Mouse (Mus musculus) thymus, postnatal 4 days (tissue): ENCODE measurements around the gene Chrna4.

Experiments
- DNase-seq: peaks from one replicate; pipeline ENCODE4 v3.0.0; 2021

Gene Chrna4

GRCm38 (mm10) chr2:181035186-181035585 is 8.2 kb downstream of the Chrna4 start:
- no peak for DNase-seq

GRCm38 (mm10) chr2:181033310-181033709 is 10.0 kb downstream of the Chrna4 start:
- no peak for DNase-seq

DNA sequence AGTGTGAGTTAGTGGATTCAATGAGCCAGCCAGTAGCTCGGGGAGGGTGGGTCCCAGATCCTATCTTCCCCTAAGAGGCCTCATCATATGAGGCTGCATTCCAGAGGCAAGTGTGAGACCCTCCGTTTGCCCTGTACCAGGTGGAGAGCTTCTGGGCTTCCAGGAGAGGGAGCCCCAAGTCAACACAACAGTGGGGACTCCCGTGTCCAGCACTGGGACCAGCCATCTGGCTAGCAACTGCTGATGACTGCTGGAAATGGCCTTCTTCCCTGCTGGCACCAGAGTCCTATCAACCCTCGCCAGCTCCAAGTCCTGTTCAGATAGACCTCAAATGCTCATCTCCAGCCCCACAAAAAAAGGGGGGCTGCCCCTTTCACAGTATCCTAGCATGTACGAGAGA is 10.9 kb downstream of the Chrna4 start:
- no peak for DNase-seq

DNA sequence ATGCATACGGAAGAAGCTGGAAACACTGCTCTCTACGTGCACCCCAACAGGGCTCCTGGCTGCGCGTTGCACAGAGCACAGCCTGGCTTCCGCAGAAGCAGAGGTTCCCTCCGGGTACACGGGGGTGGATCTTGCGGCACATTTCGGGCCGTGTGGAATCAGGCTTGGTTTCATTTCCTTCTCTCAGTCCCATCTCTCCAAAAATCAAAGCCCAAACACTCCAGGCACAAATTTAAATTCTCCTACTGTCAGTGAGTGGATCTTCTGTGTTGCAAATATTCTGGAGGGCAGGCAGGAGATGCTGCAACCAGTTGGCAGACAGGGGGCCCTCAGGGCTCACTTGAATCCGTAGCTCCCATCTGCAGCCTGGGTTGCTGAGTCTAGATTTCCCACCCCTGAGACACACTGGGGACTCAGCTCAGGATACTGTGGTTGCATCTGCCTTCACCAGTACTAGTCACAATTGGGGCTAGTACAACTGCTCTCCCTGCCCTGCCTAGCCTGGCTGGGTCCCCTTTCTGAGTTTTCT is 11.9 kb downstream of the Chrna4 start:
- DNase-seq = no peak

GRCm38 (mm10) chr2:181008339-181008738 is 35.0 kb downstream of the Chrna4 start:
- DNase-seq = no peak

GRCm38 (mm10) chr2:181007054-181007453 is 36.3 kb downstream of the Chrna4 start:
- DNase-seq = no peak

DNA sequence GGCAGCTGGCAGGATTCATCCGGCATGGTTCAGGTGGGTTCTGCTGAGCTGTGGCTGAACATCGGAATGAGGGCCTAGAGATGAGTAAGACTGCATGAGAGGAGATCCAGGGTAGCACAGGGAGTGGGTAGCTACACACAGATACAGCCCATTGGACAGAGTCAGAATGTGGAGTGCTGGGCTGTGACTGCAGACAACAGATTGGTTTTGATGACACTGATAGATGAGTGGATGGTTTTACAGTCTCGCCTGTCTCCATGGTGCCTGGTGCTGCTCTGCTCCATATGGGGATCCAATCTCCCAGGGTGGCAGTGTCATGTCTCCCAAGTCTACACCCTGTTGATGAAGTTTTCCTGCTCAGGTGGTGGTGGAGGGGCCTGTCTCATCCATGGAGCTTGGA is 46.4 kb downstream of the Chrna4 start:
- DNase-seq = no peak

- DNase-seq = peak; percentile 36
Measured at GRCm38 (mm10) chr2:180996436-180996835, 46.9 kb downstream of the Chrna4 start.

GRCm38 (mm10) chr2:180995457-180995856 is 47.9 kb downstream of the Chrna4 start:
- no peak for DNase-seq

DNA sequence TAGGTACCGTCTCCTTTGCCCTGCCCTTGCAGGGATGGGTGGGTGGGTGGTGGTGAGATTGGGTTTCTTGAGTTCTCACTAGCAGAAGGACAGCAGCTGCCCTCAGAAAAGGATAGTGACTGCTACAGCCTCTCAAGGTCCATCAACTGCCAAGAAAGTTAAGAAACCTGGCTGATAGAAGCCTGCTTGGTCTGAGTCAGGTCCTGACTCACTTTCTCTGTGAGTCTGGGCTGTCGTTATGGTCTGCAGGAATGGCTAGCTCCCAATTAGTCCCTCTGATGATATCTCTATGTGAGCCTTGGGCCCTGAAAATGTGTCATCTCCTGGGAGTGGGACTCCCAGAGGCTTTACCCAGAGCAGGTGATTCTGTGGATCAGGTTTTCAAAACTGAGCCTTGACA is 49.0 kb downstream of the Chrna4 start:
- DNase-seq = no peak

GRCm38 (mm10) chr2:180990347-180990746 is 53.0 kb downstream of the Chrna4 start:
- no peak for DNase-seq

DNA sequence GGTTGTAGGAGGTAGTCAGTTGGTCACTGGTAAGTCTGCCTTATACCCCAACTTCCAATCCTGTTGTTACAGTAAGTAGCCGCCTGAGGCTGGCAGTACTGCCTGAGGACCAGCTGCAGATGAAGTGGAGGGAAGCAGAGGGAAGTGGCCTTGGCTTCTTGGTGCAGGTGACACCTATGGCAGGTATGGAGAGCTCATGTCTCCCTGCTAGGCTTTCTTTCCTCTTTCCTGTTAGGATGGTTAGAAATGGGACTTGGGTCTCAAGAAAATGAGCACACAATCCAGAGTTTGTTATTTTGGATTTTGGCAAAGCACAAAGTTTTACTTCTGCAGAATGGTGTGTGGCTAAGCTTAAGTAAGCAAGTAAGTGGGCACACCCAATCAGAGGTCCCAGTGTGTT is 54.4 kb downstream of the Chrna4 start:
- no peak for DNase-seq

- no peak for DNase-seq
Measured at GRCm38 (mm10) chr2:180988347-180988913, 54.9 kb downstream of the Chrna4 start.

GRCm38 (mm10) chr2:180987432-180988030 is 55.8 kb downstream of the Chrna4 start:
- no peak for DNase-seq

GRCm38 (mm10) chr2:180987001-180987400 is 56.3 kb downstream of the Chrna4 start:
- no peak for DNase-seq

- no peak for DNase-seq
Measured at GRCm38 (mm10) chr2:180986449-180986848, 56.9 kb downstream of the Chrna4 start, which contains the start of gene Col20a1. TSS of gene Col20a1 (plus strand) at chr2:180986535.

DNA sequence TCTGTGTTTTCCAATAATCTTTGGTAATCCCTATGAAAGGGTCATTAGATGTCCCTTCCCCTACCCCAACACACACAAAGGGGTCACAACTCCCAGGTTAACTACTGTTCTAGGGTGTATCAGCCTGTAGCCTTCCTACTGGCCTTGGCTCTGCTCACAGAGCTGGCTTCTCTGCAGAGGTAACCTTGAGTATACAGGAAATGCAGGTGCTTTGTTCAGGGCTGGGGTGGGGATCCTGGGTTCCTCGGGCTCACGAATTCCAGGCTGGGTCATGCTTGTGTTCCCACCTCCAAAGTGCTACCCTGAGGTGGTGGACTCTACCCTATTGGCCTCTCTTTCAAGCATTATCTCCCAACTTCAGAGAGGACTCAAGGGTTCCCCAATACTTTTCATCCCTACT is 57.7 kb downstream of the Chrna4 start:
- DNase-seq = no peak

DNA sequence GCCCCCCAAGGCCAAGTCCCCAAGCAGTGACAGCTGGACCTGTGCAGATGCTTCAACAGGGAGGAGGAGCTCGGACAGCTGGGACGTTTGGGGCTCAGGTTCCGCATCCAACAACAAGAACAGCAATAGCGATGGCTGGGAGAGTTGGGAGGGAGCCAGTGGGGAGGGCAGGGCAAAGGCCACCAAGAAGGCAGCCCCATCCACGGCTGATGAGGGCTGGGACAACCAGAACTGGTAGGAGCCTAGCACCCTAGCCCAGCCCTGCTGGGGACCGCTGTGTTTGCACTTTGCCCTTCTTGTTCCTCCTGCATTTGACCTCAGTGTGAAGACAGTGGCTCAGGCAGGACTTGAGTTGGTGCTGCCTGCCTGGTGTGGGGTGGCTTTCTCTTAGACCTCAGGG is 62.2 kb downstream of the Chrna4 start:
- DNase-seq = no peak
